Mouse (Mus musculus): ENCODE results near the gene Tmigd3. TPM values are rescaled to one million over a fixed set of nuclear protein-coding genes. Genes with fewer than 3 reads are reported as not detected.
A peak's percentile ranks its signal among the peaks of the same experiment; 100 is the strongest.
"Not testable (repeated sequence)": the region's sequence is repeated elsewhere in the genome, so short reads cannot be mapped to it uniquely, and the experiment has no call there.

Tmigd3 gene
- polyA plus RNA-seq, 1 experiment from 2014 or later, result 0.41 TPM

DNA sequence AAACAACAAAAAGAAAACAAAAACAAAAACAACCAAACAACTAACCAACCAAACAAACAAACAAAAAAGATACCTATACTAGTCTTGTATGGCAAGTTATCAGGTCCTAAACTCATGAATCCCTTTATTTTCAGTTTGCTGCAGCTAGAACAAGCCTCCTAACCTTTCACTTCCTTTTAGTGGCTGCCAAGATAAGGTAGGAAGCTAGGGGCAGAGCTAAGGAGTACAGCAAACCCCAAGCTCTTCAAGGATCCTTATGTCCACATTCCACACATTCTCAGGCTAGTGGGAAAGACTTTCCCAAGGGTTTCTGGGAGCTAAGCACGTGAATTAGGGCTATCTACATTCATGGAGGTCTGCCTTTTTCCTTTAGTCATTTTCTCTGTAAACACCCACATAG lies 44.6 kb downstream of the Tmigd3 start:
- H3K4me3 ChIP-seq (ENCODE audit: control insufficient read depth in 1 of 2, insufficient read depth in 1 of 2, low read depth in 1 of 2, low read length in 2 of 2), result no peak overlapping the region
- no peak overlapping the region for H3K4me2 ChIP-seq (ENCODE audit: low read length)
- no peaks in the 10 kb centered on the region for H3K9me3 ChIP-seq (ENCODE audit: control insufficient read depth, low read length)
- 28% methylated on average over 1 of the region's 1 CpGs for WGBS
- ATAC-seq (ENCODE audit: insufficient number of reproducible peaks, insufficient read depth, low FRiP score, low read depth), result no peak
- H3K4me1 ChIP-seq (ENCODE audit: control insufficient read depth in 2 of 2, insufficient read depth in 2 of 2, low read length in 2 of 2), result peaks cover 4 to 14% of the 10 kb centered on the region in 2 experiments
- peaks cover 4% of the 10 kb centered on the region; the same call in 1 of the 2 replicates for H3K27me3 ChIP-seq (ENCODE audit: control insufficient read depth, insufficient read depth, low read length)
- no peak overlapping the region for H3K27ac ChIP-seq (replicated peaks in 1 of 2; ENCODE audit: control insufficient read depth in 1 of 2, insufficient read depth in 1 of 2, low read depth in 2 of 2, low read length in 2 of 2)
- H3K9ac ChIP-seq (ENCODE audit: low read length), result no peak overlapping the region
- H3K36me3 ChIP-seq (ENCODE audit: control insufficient read depth, insufficient read depth, low read length), result no peaks in the 10 kb centered on the region

GRCm38 (mm10) chr3:105916455-105916854 lies 45.8 kb downstream of the Tmigd3 start:
- H3K9me3 ChIP-seq (ENCODE audit: control insufficient read depth, low read length); H3K4me2 ChIP-seq (ENCODE audit: low read length); H3K4me3 ChIP-seq (ENCODE audit: control insufficient read depth in 1 of 2, insufficient read depth in 1 of 2, low read depth in 1 of 2, low read length in 2 of 2); H3K27me3 ChIP-seq (ENCODE audit: control insufficient read depth, insufficient read depth, low read length); ATAC-seq (ENCODE audit: insufficient number of reproducible peaks, insufficient read depth, low FRiP score, low read depth); H3K9ac ChIP-seq (ENCODE audit: low read length); H3K27ac ChIP-seq (replicated peaks in 1 of 2; ENCODE audit: control insufficient read depth in 1 of 2, insufficient read depth in 1 of 2, low read depth in 2 of 2, low read length in 2 of 2); H3K36me3 ChIP-seq (ENCODE audit: control insufficient read depth, insufficient read depth, low read length): not testable (repeated sequence)
- H3K4me1 ChIP-seq (ENCODE audit: control insufficient read depth in 2 of 2, insufficient read depth in 2 of 2, low read length in 2 of 2), result peaks cover 4 to 14% of the 10 kb centered on the region in 2 experiments

- peak overlapping the region in 1 of 2 experiments; percentile 46; a peak in 1 of 4 replicates for H3K27ac ChIP-seq (replicated peaks in 1 of 2; ENCODE audit: control insufficient read depth in 1 of 2, insufficient read depth in 1 of 2, low read depth in 2 of 2, low read length in 2 of 2)
Observed at GRCm38 (mm10) chr3:105917656-105918354, 47.1 kb downstream of the Tmigd3 start.

GRCm38 (mm10) chr3:105918355-105918745 lies 47.6 kb downstream of the Tmigd3 start:
- H3K9ac ChIP-seq (ENCODE audit: low read length), result peak overlapping the region; percentile 21; the same call in 1 of the 2 replicates
- WGBS, result 51% methylated on average over 3 of the region's 3 CpGs
- 0 out of 4 replicates have a peak overlapping the region, but pooled peaks of 1 of the 2 experiments have one; percentile 46 for H3K27ac ChIP-seq (replicated peaks in 1 of 2; ENCODE audit: control insufficient read depth in 1 of 2, insufficient read depth in 1 of 2, low read depth in 2 of 2, low read length in 2 of 2)
- ATAC-seq (ENCODE audit: insufficient number of reproducible peaks, insufficient read depth, low FRiP score, low read depth), result no peak
- peaks cover 4 to 14% of the 10 kb centered on the region in 2 experiments; a peak in 3 of 4 replicates for H3K4me1 ChIP-seq (ENCODE audit: control insufficient read depth in 2 of 2, insufficient read depth in 2 of 2, low read length in 2 of 2)
- no peaks in the 10 kb centered on the region for H3K36me3 ChIP-seq (ENCODE audit: control insufficient read depth, insufficient read depth, low read length)
- no peaks in the 10 kb centered on the region for H3K9me3 ChIP-seq (ENCODE audit: control insufficient read depth, low read length)
- H3K4me2 ChIP-seq (ENCODE audit: low read length), result no peak overlapping the region
- H3K4me3 ChIP-seq (ENCODE audit: control insufficient read depth in 1 of 2, insufficient read depth in 1 of 2, low read depth in 1 of 2, low read length in 2 of 2), result no peak overlapping the region
- no peaks in the 10 kb centered on the region for H3K27me3 ChIP-seq (ENCODE audit: control insufficient read depth, insufficient read depth, low read length)

More at GRCm38 (mm10) chr3:105917656-105918354, 47.1 kb downstream of the Tmigd3 start:
- ATAC-seq (ENCODE audit: insufficient number of reproducible peaks, insufficient read depth, low FRiP score, low read depth), result peak; percentile 20; the same call in 1 of the 2 replicates
- H3K36me3 ChIP-seq (ENCODE audit: control insufficient read depth, insufficient read depth, low read length), result no peaks in the 10 kb centered on the region
- WGBS, result 32% methylated on average over 10 of the region's 10 CpGs
- H3K9ac ChIP-seq (ENCODE audit: low read length), result peak overlapping the region; percentile 21; the same call in 1 of the 2 replicates
- H3K4me3 ChIP-seq (ENCODE audit: control insufficient read depth in 1 of 2, insufficient read depth in 1 of 2, low read depth in 1 of 2, low read length in 2 of 2), result no peak overlapping the region
- H3K4me2 ChIP-seq (ENCODE audit: low read length), result no peak overlapping the region
- no peaks in the 10 kb centered on the region for H3K27me3 ChIP-seq (ENCODE audit: control insufficient read depth, insufficient read depth, low read length)
- H3K4me1 ChIP-seq (ENCODE audit: control insufficient read depth in 2 of 2, insufficient read depth in 2 of 2, low read length in 2 of 2), result peaks cover 4 to 14% of the 10 kb centered on the region in 2 experiments; a peak in 3 of 4 replicates
- H3K9me3 ChIP-seq (ENCODE audit: control insufficient read depth, low read length), result no peaks in the 10 kb centered on the region

GRCm38 (mm10) chr3:105920743-105921142 lies 50.0 kb downstream of the Tmigd3 start:
- ATAC-seq (ENCODE audit: insufficient number of reproducible peaks, insufficient read depth, low FRiP score, low read depth); H3K9me3 ChIP-seq (ENCODE audit: control insufficient read depth, low read length); H3K36me3 ChIP-seq (ENCODE audit: control insufficient read depth, insufficient read depth, low read length); H3K9ac ChIP-seq (ENCODE audit: low read length); H3K27me3 ChIP-seq (ENCODE audit: control insufficient read depth, insufficient read depth, low read length); H3K27ac ChIP-seq (replicated peaks in 1 of 2; ENCODE audit: control insufficient read depth in 1 of 2, insufficient read depth in 1 of 2, low read depth in 2 of 2, low read length in 2 of 2); H3K4me3 ChIP-seq (ENCODE audit: control insufficient read depth in 1 of 2, insufficient read depth in 1 of 2, low read depth in 1 of 2, low read length in 2 of 2); H3K4me2 ChIP-seq (ENCODE audit: low read length); H3K4me1 ChIP-seq (ENCODE audit: control insufficient read depth in 2 of 2, insufficient read depth in 2 of 2, low read length in 2 of 2): not testable (repeated sequence)

GRCm38 (mm10) chr3:105921959-105922358 lies 51.3 kb downstream of the Tmigd3 start:
- Histone ChIP-seq H3K9me3 (ENCODE audit: control insufficient read depth, low read length) (no peaks in the 10 kb centered on the region), H3K27ac (replicated peaks in 1 of 2; ENCODE audit: control insufficient read depth in 1 of 2, insufficient read depth in 1 of 2, low read depth in 2 of 2, low read length in 2 of 2) (no peak overlapping the region), H3K4me1 (ENCODE audit: control insufficient read depth in 2 of 2, insufficient read depth in 2 of 2, low read length in 2 of 2) (no peaks in the 10 kb centered on the region), H3K4me2 (ENCODE audit: low read length) (no peak overlapping the region), H3K9ac (ENCODE audit: low read length) (no peak overlapping the region), H3K36me3 (ENCODE audit: control insufficient read depth, insufficient read depth, low read length) (no peaks in the 10 kb centered on the region), H3K27me3 (ENCODE audit: control insufficient read depth, insufficient read depth, low read length) (no peaks in the 10 kb centered on the region), H3K4me3 (ENCODE audit: control insufficient read depth in 1 of 2, insufficient read depth in 1 of 2, low read depth in 1 of 2, low read length in 2 of 2) (no peak overlapping the region)
- ATAC-seq (ENCODE audit: insufficient number of reproducible peaks, insufficient read depth, low FRiP score, low read depth), result no peak
- WGBS, result 78% methylated on average over 2 of the region's 2 CpGs

- Histone ChIP-seq H3K27ac (replicated peaks in 1 of 2; ENCODE audit: control insufficient read depth in 1 of 2, insufficient read depth in 1 of 2, low read depth in 2 of 2, low read length in 2 of 2) (no peak overlapping the region), H3K9ac (ENCODE audit: low read length) (no peak overlapping the region), H3K9me3 (ENCODE audit: control insufficient read depth, low read length) (no peaks in the 10 kb centered on the region), H3K36me3 (ENCODE audit: control insufficient read depth, insufficient read depth, low read length) (no peaks in the 10 kb centered on the region), H3K27me3 (ENCODE audit: control insufficient read depth, insufficient read depth, low read length) (no peaks in the 10 kb centered on the region), H3K4me2 (ENCODE audit: low read length) (no peak overlapping the region), H3K4me3 (ENCODE audit: control insufficient read depth in 1 of 2, insufficient read depth in 1 of 2, low read depth in 1 of 2, low read length in 2 of 2) (no peak overlapping the region), H3K4me1 (ENCODE audit: control insufficient read depth in 2 of 2, insufficient read depth in 2 of 2, low read length in 2 of 2) (no peaks in the 10 kb centered on the region)
- no peak for ATAC-seq (ENCODE audit: insufficient number of reproducible peaks, insufficient read depth, low FRiP score, low read depth)
- 70% methylated on average over 9 of the region's 9 CpGs for WGBS
Observed at GRCm38 (mm10) chr3:105924616-105925015, 53.9 kb downstream of the Tmigd3 start.

Data from heart, embryonic 14.5 days (tissue).